29 mouse cellular contexts compared by ENCODE assay signal in the genomic region with DNA sequence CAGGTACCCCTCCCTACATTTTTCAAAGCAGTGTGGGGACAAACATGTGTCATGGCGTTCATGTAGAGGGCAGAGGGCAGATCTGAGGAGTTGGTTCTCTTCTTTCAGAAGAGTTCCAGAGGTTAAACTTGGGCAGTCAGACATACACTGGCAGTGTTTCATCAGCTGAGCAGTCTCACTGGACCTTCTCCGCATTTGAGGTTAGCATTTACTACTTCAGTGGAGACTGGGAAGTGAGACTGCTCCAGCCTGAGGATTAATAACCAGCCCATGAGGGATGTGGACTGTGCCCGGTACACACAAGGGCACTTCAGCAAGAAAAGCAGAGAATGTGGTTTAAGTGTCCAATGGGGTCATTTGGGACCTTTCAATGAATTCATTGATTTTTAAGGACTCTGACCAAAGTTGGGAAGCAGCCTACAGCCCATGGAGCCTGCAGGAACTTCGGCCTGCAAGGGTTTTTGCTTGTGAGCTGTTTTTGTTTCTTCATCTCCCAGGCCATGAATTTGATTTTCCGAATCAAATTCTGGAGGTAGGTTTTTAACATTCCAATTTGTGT.
DNase-seq lines count a peak whose midpoint lies in the region; ATAC-seq and TF ChIP-seq lines count a peak whose summit lies in the region.
"Had no signal": no experiment of that assay in that cellular context is flagged by ENCODE, and none has a peak within 500 bp of the region (broad histone marks: within the 10 kb centered on the region; RNA-seq: fewer than 3 reads in every experiment).

No protein-coding gene starts in this region.

- peak overlapping the region; percentile 61 for H3K27ac ChIP-seq in kidney, adult 2 months (ENCODE audit: insufficient read depth, low read depth, low read length)
- peak overlapping the region; percentile 83 for H3K27ac ChIP-seq in liver, adult 2 months (replicated peaks; ENCODE audit: insufficient read depth, low read depth, low read length)
- H3K27ac ChIP-seq in liver, embryonic 11.5 days (ENCODE audit: low read depth, low read length) = no peak overlapping the region
- H3K27ac ChIP-seq in kidney, postnatal 0 days = peak overlapping the region; percentile 31; the same call in 1 of the 2 replicates
- H3K27ac ChIP-seq in forebrain, embryonic 13.5 days = no peak overlapping the region
- no peak overlapping the region for H3K27ac ChIP-seq in hindbrain, embryonic 12.5 days
- H3K27ac ChIP-seq: forebrain, embryonic 10.5 days; gastrocnemius, adult 2 months; heart, adult 2 months; heart, embryonic 13.5 days; hindbrain, embryonic 15.5 days; limb, embryonic 12.5 days; liver, embryonic 14.5 days; neural tube, embryonic 15.5 days had no signal

- ATAC-seq in liver, embryonic 11.5 days (replicated peaks; ENCODE audit: low FRiP score) = no peak
- peak; percentile 57; the same call in 1 of the 2 replicates for ATAC-seq in kidney, postnatal 0 days (replicated peaks; ENCODE audit: low FRiP score, low read depth)
- no peak for ATAC-seq in forebrain, embryonic 13.5 days
- ATAC-seq in hindbrain, embryonic 12.5 days (ENCODE audit: low FRiP score) = no peak
- ATAC-seq: CD4-positive, CD25-positive, alpha-beta regulatory T cell, adult 4 months; forebrain, embryonic 16.5 days had no signal

- no peak for TF ChIP-seq CTCF in kidney, adult 2 months (conservative IDR thresholded peaks at IDR 0.05; ENCODE audit: insufficient read depth, insufficient read length, low read depth, low read length)
- no peak for TF ChIP-seq CTCF in liver, adult 2 months (IDR thresholded peaks at IDR 0.05; ENCODE audit: low read depth, low read length)
- no peak for TF ChIP-seq CTCF in kidney, postnatal 0 days (IDR thresholded peaks at IDR 0.05; ENCODE audit: low read depth)

- peaks cover 11% of the 10 kb centered on the region for H3K4me1 ChIP-seq in kidney, adult 2 months (ENCODE audit: control insufficient read depth, insufficient read depth, low read length)
- peaks cover 18% of the 10 kb centered on the region for H3K4me1 ChIP-seq in liver, adult 2 months (ENCODE audit: control insufficient read depth, insufficient read depth, low read length)
- no peaks in the 10 kb centered on the region for H3K4me1 ChIP-seq in liver, embryonic 11.5 days (replicated peaks; ENCODE audit: control insufficient read depth, insufficient read depth, low read length)
- H3K4me1 ChIP-seq in kidney, postnatal 0 days (replicated peaks; ENCODE audit: insufficient read depth, low read length) = no peaks in the 10 kb centered on the region
- H3K4me1 ChIP-seq in forebrain, embryonic 13.5 days = no peaks in the 10 kb centered on the region
- H3K4me1 ChIP-seq in hindbrain, embryonic 12.5 days = no peaks in the 10 kb centered on the region
- H3K4me1 ChIP-seq: hindbrain, embryonic 15.5 days; neural tube, embryonic 15.5 days had no signal

- no peaks in the 10 kb centered on the region for H3K27me3 ChIP-seq in kidney, adult 2 months (replicated peaks; ENCODE audit: control insufficient read depth, insufficient read depth, low read length)
- no peaks in the 10 kb centered on the region for H3K27me3 ChIP-seq in liver, adult 2 months (ENCODE audit: control insufficient read depth, insufficient read depth, low read length)
- H3K27me3 ChIP-seq in liver, embryonic 11.5 days (replicated peaks; ENCODE audit: control insufficient read depth, insufficient read depth, low read length) = no peaks in the 10 kb centered on the region
- no peaks in the 10 kb centered on the region for H3K27me3 ChIP-seq in kidney, postnatal 0 days (ENCODE audit: insufficient read depth, low read length)
- H3K27me3 ChIP-seq in forebrain, embryonic 13.5 days = no peaks in the 10 kb centered on the region
- no peaks in the 10 kb centered on the region for H3K27me3 ChIP-seq in hindbrain, embryonic 12.5 days
- H3K27me3 ChIP-seq: heart, embryonic 13.5 days; hindbrain, embryonic 15.5 days; limb, embryonic 12.5 days; neural tube, embryonic 15.5 days had no signal

- H3K4me2 ChIP-seq in liver, embryonic 11.5 days = no peak overlapping the region
- H3K4me2 ChIP-seq in kidney, postnatal 0 days (ENCODE audit: low read length) = no peak overlapping the region
- no peak overlapping the region for H3K4me2 ChIP-seq in forebrain, embryonic 13.5 days
- no peak overlapping the region for H3K4me2 ChIP-seq in hindbrain, embryonic 12.5 days (replicated peaks)
- H3K4me2 ChIP-seq: heart, embryonic 13.5 days; hindbrain, embryonic 15.5 days; limb, embryonic 12.5 days; lung, embryonic 14.5 days; neural tube, embryonic 15.5 days had no signal

- H3K9me3 ChIP-seq in liver, embryonic 11.5 days (ENCODE audit: control insufficient read depth, low read length) = no peaks in the 10 kb centered on the region
- no peaks in the 10 kb centered on the region for H3K9me3 ChIP-seq in kidney, postnatal 0 days (replicated peaks; ENCODE audit: low read length)
- H3K9me3 ChIP-seq in forebrain, embryonic 13.5 days (replicated peaks) = no peaks in the 10 kb centered on the region
- no peaks in the 10 kb centered on the region for H3K9me3 ChIP-seq in hindbrain, embryonic 12.5 days (replicated peaks)
- H3K9me3 ChIP-seq: forebrain, embryonic 10.5 days; heart, embryonic 13.5 days; hindbrain, embryonic 15.5 days; limb, embryonic 12.5 days; neural tube, embryonic 15.5 days had no signal

- no peaks in the 10 kb centered on the region for H3K36me3 ChIP-seq in kidney, adult 2 months (ENCODE audit: control insufficient read depth, insufficient read depth, low read length)
- no peaks in the 10 kb centered on the region for H3K36me3 ChIP-seq in liver, adult 2 months (ENCODE audit: control insufficient read depth, insufficient read depth, low read length)
- H3K36me3 ChIP-seq in liver, embryonic 11.5 days (ENCODE audit: control insufficient read depth, insufficient read depth, low read length) = no peaks in the 10 kb centered on the region
- no peaks in the 10 kb centered on the region for H3K36me3 ChIP-seq in kidney, postnatal 0 days (ENCODE audit: insufficient read depth, low read length)
- H3K36me3 ChIP-seq in forebrain, embryonic 13.5 days (ENCODE audit: poor library complexity, severe bottlenecking) = no peaks in the 10 kb centered on the region
- no peaks in the 10 kb centered on the region for H3K36me3 ChIP-seq in hindbrain, embryonic 12.5 days
- H3K36me3 ChIP-seq: forebrain, embryonic 10.5 days; heart, embryonic 13.5 days; hindbrain, embryonic 15.5 days; limb, embryonic 12.5 days; neural tube, embryonic 15.5 days had no signal

- H3K79me2 ChIP-seq in liver, adult 2 months (ENCODE audit: control insufficient read depth, insufficient read depth, low read length) = no peaks in the 10 kb centered on the region

- no peak for TF ChIP-seq POLR2A in kidney, adult 2 months (IDR thresholded peaks at IDR 0.05; ENCODE audit: low read depth, low read length)
- no peak for TF ChIP-seq POLR2A in liver, adult 2 months (IDR thresholded peaks at IDR 0.05; ENCODE audit: extremely low read depth, insufficient read depth, low read length)

- no peak overlapping the region for H3K9ac ChIP-seq in liver, adult 2 months (ENCODE audit: low read depth, low read length)
- H3K9ac ChIP-seq in liver, embryonic 11.5 days (ENCODE audit: low read depth, low read length) = no peak overlapping the region
- H3K9ac ChIP-seq in kidney, postnatal 0 days (ENCODE audit: low read depth, low read length) = no peak overlapping the region
- H3K9ac ChIP-seq in forebrain, embryonic 13.5 days = no peak overlapping the region
- H3K9ac ChIP-seq in hindbrain, embryonic 12.5 days = no peak overlapping the region
- H3K9ac ChIP-seq: heart, embryonic 13.5 days; hindbrain, embryonic 15.5 days; limb, embryonic 12.5 days; liver, embryonic 14.5 days; lung, embryonic 14.5 days; neural tube, embryonic 15.5 days had no signal

- H3K4me3 ChIP-seq in kidney, adult 2 months (ENCODE audit: insufficient read depth, low read depth, low read length) = no peak overlapping the region
- no peak overlapping the region for H3K4me3 ChIP-seq in liver, adult 2 months (ENCODE audit: insufficient read depth, low read depth, low read length)
- H3K4me3 ChIP-seq in liver, embryonic 11.5 days (ENCODE audit: low read depth, low read length) = no peak overlapping the region
- H3K4me3 ChIP-seq in kidney, postnatal 0 days (replicated peaks; ENCODE audit: low read depth, low read length) = no peak overlapping the region
- H3K4me3 ChIP-seq in forebrain, embryonic 13.5 days = no peak overlapping the region
- no peak overlapping the region for H3K4me3 ChIP-seq in hindbrain, embryonic 12.5 days
- H3K4me3 ChIP-seq: forebrain, embryonic 10.5 days; gastrocnemius, adult 2 months; heart, adult 2 months; heart, embryonic 13.5 days; hindbrain, embryonic 15.5 days; limb, embryonic 12.5 days; neural tube, embryonic 15.5 days had no signal

- WGBS in kidney, adult 2 months = 61% methylated on average over 5 of the region's 5 CpGs
- 27% methylated on average over 5 of the region's 5 CpGs for WGBS in liver, adult 2 months
- WGBS in liver, embryonic 11.5 days = 80% methylated on average over 5 of the region's 5 CpGs
- 72% methylated on average over 5 of the region's 5 CpGs for WGBS in kidney, postnatal 0 days
- 86% methylated on average over 5 of the region's 5 CpGs for WGBS in forebrain, embryonic 13.5 days
- WGBS in hindbrain, embryonic 12.5 days = 84% methylated on average over 5 of the region's 5 CpGs

- peak; percentile 92 for DNase-seq in kidney, adult 2 months
- no peak for DNase-seq in kidney, postnatal 10 days
- DNase-seq in liver, adult 2 months (ENCODE audit: extremely low read depth, low read depth, low spot score) = peak; percentile 95
- DNase-seq in liver, embryonic 11.5 days (ENCODE audit: low spot score) = no peak
- DNase-seq in kidney, postnatal 0 days (ENCODE audit: low spot score) = no peak
- DNase-seq: adrenal gland, postnatal 25 days; cerebellum, adult 18-20 months; cerebellum, postnatal 14 days; gastrocnemius, adult 2 months; gastrocnemius, postnatal 36 days; heart, adult 2 months; heart, postnatal 10 days; layer of hippocampus, adult 9-11 months; lung, embryonic 14.5 days; lung, postnatal 14 days; midbrain, embryonic 14.5 days; retina, postnatal 1 day; right cerebral cortex, postnatal 14 days; thymus, postnatal 14 days had no signal

Comparison
In these comparisons a context has a peak if more than half of its experiments do, and no peak if none do; other contexts are left out.
1. DNase-seq: peak in kidney, adult 2 months (single experiment) and liver, adult 2 months (single experiment); none in kidney, postnatal 10 days (single experiment), liver, embryonic 11.5 days (single experiment) and kidney, postnatal 0 days (single experiment).
2. H3K27ac ChIP-seq: peak in kidney, adult 2 months (single experiment), liver, adult 2 months (single experiment) and kidney, postnatal 0 days (single experiment); none in liver, embryonic 11.5 days (single experiment), forebrain, embryonic 13.5 days (single experiment) and hindbrain, embryonic 12.5 days (single experiment).